In the genomic region with DNA sequence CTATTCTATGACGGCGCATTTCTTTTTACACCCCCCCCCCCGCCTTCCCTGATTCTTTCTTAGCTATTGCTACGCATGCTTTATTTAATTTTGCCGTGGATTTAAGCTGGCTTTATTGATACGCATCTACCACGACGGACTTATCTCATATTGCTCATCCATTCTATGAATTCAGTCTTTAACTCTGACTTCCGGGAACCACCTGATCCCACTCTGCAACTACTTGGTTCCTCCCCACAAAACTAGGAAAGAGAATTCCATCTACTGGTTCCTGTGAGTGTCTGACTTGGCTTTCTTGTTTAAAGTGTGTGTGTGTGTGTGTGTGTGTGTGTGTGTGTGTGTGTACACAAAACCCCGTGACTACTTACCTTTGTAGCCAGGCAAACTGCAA, we compare ENCODE assay signal across 8 mouse cellular contexts. TPM values are rescaled to one million over a fixed set of nuclear protein-coding genes. Genes with fewer than 3 reads are reported as not detected.
DNase-seq lines count a peak whose midpoint lies in the region; ATAC-seq lines count a peak whose summit lies in the region.

No protein-coding gene starts in this region.

- 0 out of 2 replicates have a peak, but pooled peaks cover 8% of the 10 kb centered on the region for H3K4me1 ChIP-seq in kidney, embryonic 14.5 days (ENCODE audit: control insufficient read depth, insufficient read depth, low read length)
- no peaks in the 10 kb centered on the region for H3K4me1 ChIP-seq in embryonic facial prominence, embryonic 11.5 days (ENCODE audit: control insufficient read depth, insufficient read depth, low read length)
- peaks cover 21% of the 10 kb centered on the region for H3K4me1 ChIP-seq in hindbrain, embryonic 15.5 days (replicated peaks)
- peaks cover 27% of the 10 kb centered on the region for H3K4me1 ChIP-seq in midbrain, embryonic 15.5 days

- H3K27me3 ChIP-seq in kidney, embryonic 14.5 days (ENCODE audit: control insufficient read depth, insufficient read depth, low read length): no peaks in the 10 kb centered on the region
- no peaks in the 10 kb centered on the region for H3K27me3 ChIP-seq in embryonic facial prominence, embryonic 11.5 days (ENCODE audit: control insufficient read depth, insufficient read depth, low read length)
- H3K27me3 ChIP-seq in hindbrain, embryonic 15.5 days: no peaks in the 10 kb centered on the region
- no peaks in the 10 kb centered on the region for H3K27me3 ChIP-seq in midbrain, embryonic 15.5 days (replicated peaks)

- no peak; the same call in 1 of the 2 replicates for ATAC-seq in kidney, embryonic 14.5 days (ENCODE audit: low FRiP score, low TSS enrichment)
- no peak for ATAC-seq in embryonic facial prominence, embryonic 11.5 days (replicated peaks; ENCODE audit: insufficient number of reproducible peaks, low FRiP score, low TSS enrichment, low read depth)
- ATAC-seq in hindbrain, embryonic 15.5 days (ENCODE audit: low FRiP score, low read depth): peak; percentile 31; the same call in 1 of the 2 replicates
- ATAC-seq in midbrain, embryonic 15.5 days (replicated peaks): peak; percentile 46

- WGBS in kidney, embryonic 14.5 days: 23% methylated on average over 10 of the region's 10 CpGs
- WGBS in embryonic facial prominence, embryonic 11.5 days: 16% methylated on average over 10 of the region's 10 CpGs
- WGBS in hindbrain, embryonic 15.5 days: 4% methylated on average over 10 of the region's 10 CpGs
- 3% methylated on average over 10 of the region's 10 CpGs for WGBS in midbrain, embryonic 15.5 days

- H3K4me3 ChIP-seq in kidney, embryonic 14.5 days (ENCODE audit: low read length): peak overlapping the region; percentile 52
- peak overlapping the region; percentile 51 for H3K4me3 ChIP-seq in embryonic facial prominence, embryonic 11.5 days (ENCODE audit: low read depth, low read length)
- peak overlapping the region; percentile 61 for H3K4me3 ChIP-seq in hindbrain, embryonic 15.5 days
- H3K4me3 ChIP-seq in midbrain, embryonic 15.5 days: peak overlapping the region; percentile 82

- no peak for DNase-seq in kidney, postnatal 25 days
- DNase-seq in embryonic facial prominence, embryonic 11.5 days (ENCODE audit: low spot score): no peak
- no peak for DNase-seq in right cerebral cortex, postnatal 25 days
- DNase-seq in right cerebral cortex, postnatal 14 days: no peak
- DNase-seq in left cerebral cortex, adult 18-20 months (ENCODE audit: low spot score in 2 of 2): no peak

- peaks cover 24% of the 10 kb centered on the region for H3K36me3 ChIP-seq in kidney, embryonic 14.5 days (ENCODE audit: control insufficient read depth, insufficient read depth, low read length)
- H3K36me3 ChIP-seq in embryonic facial prominence, embryonic 11.5 days (replicated peaks; ENCODE audit: control insufficient read depth, insufficient read depth, low read depth, low read length): peaks cover 3% of the 10 kb centered on the region; the same call in 1 of the 2 replicates
- 0 out of 2 replicates have a peak, but pooled peaks cover 3% of the 10 kb centered on the region for H3K36me3 ChIP-seq in hindbrain, embryonic 15.5 days
- H3K36me3 ChIP-seq in midbrain, embryonic 15.5 days (replicated peaks): no peaks in the 10 kb centered on the region

- peak overlapping the region; percentile 63 for H3K9ac ChIP-seq in kidney, embryonic 14.5 days (ENCODE audit: low read depth, low read length)
- H3K9ac ChIP-seq in embryonic facial prominence, embryonic 11.5 days (replicated peaks; ENCODE audit: low read length): peak overlapping the region; percentile 57
- H3K9ac ChIP-seq in hindbrain, embryonic 15.5 days: peak overlapping the region; percentile 62
- peak overlapping the region; percentile 77 for H3K9ac ChIP-seq in midbrain, embryonic 15.5 days

- no peak overlapping the region for H3K27ac ChIP-seq in kidney, embryonic 14.5 days (ENCODE audit: low read depth, low read length)
- no peak overlapping the region for H3K27ac ChIP-seq in embryonic facial prominence, embryonic 11.5 days (replicated peaks; ENCODE audit: low read depth, low read length)
- peak overlapping the region; percentile 80 for H3K27ac ChIP-seq in hindbrain, embryonic 15.5 days (replicated peaks)
- peak overlapping the region; percentile 88 for H3K27ac ChIP-seq in midbrain, embryonic 15.5 days

- peak overlapping the region; percentile 92 for H3K4me2 ChIP-seq in kidney, embryonic 14.5 days (replicated peaks; ENCODE audit: low read depth, low read length)
- H3K4me2 ChIP-seq in embryonic facial prominence, embryonic 11.5 days (ENCODE audit: low read depth, low read length): peak overlapping the region; percentile 90
- peak overlapping the region; percentile 81 for H3K4me2 ChIP-seq in hindbrain, embryonic 15.5 days
- H3K4me2 ChIP-seq in midbrain, embryonic 15.5 days: peak overlapping the region; percentile 79

- no peaks in the 10 kb centered on the region for H3K9me3 ChIP-seq in kidney, embryonic 14.5 days (ENCODE audit: control insufficient read depth, low read length)
- H3K9me3 ChIP-seq in embryonic facial prominence, embryonic 11.5 days (replicated peaks; ENCODE audit: control insufficient read depth, low read length): no peaks in the 10 kb centered on the region
- no peaks in the 10 kb centered on the region for H3K9me3 ChIP-seq in hindbrain, embryonic 15.5 days
- no peaks in the 10 kb centered on the region for H3K9me3 ChIP-seq in midbrain, embryonic 15.5 days

RNA-seq across cellular contexts. Expression of a gene that starts 0.3 kb away (rescaled TPM):
- 0.24 and 0.51 TPM in 2 replicates for polyA plus RNA-seq in kidney, embryonic 14.5 days (2014; fragmentation: Nextera tagmentation; extraction: Ambion mirVana)
- 0.88 and 1.0 TPM in 2 replicates for polyA plus RNA-seq in embryonic facial prominence, embryonic 11.5 days (2014; fragmentation: Nextera tagmentation; extraction: Ambion mirVana)
- polyA plus RNA-seq in hindbrain, embryonic 15.5 days (2015; fragmentation: Nextera tagmentation; extraction: Ambion mirVana): 4.0 and 4.5 TPM in 2 replicates
- polyA plus RNA-seq in midbrain, embryonic 15.5 days (2015; fragmentation: Nextera tagmentation; extraction: Ambion mirVana): 6.5 and 7.7 TPM in 2 replicates
- total RNA-seq in left cerebral cortex, adult 18-20 months (2021): 1 to 10 TPM; 4.2 to 6.9 TPM

RNA-seq across cellular contexts. Expression of a gene that starts 34.5 kb away (rescaled TPM):
- 5.1 and 5.5 TPM in 2 replicates for polyA plus RNA-seq in kidney, embryonic 14.5 days (2014; fragmentation: Nextera tagmentation; extraction: Ambion mirVana)
- polyA plus RNA-seq in embryonic facial prominence, embryonic 11.5 days (2014; fragmentation: Nextera tagmentation; extraction: Ambion mirVana): 3.9 and 6.8 TPM in 2 replicates
- 7.2 and 7.8 TPM in 2 replicates for polyA plus RNA-seq in hindbrain, embryonic 15.5 days (2015; fragmentation: Nextera tagmentation; extraction: Ambion mirVana)
- polyA plus RNA-seq in midbrain, embryonic 15.5 days (2015; fragmentation: Nextera tagmentation; extraction: Ambion mirVana): 8.2 and 10.8 TPM in 2 replicates
- total RNA-seq in left cerebral cortex, adult 18-20 months (2021): 10 to 100 TPM; 90.2 to 94.7 TPM

RNA-seq across cellular contexts. Expression of a gene that starts 48.2 kb away (rescaled TPM):
- 1.7 and 2.0 TPM in 2 replicates for polyA plus RNA-seq in kidney, embryonic 14.5 days (2014; fragmentation: Nextera tagmentation; extraction: Ambion mirVana)
- polyA plus RNA-seq in embryonic facial prominence, embryonic 11.5 days (2014; fragmentation: Nextera tagmentation; extraction: Ambion mirVana): 1.0 and 1.7 TPM in 2 replicates
- polyA plus RNA-seq in hindbrain, embryonic 15.5 days (2015; fragmentation: Nextera tagmentation; extraction: Ambion mirVana): 0.84 and 1.7 TPM in 2 replicates
- 1.1 and 1.3 TPM in 2 replicates for polyA plus RNA-seq in midbrain, embryonic 15.5 days (2015; fragmentation: Nextera tagmentation; extraction: Ambion mirVana)
- total RNA-seq in left cerebral cortex, adult 18-20 months (2021): 1 to 10 TPM; 4.3 TPM

Comparison
In these comparisons a context has a peak if more than half of its experiments do, and no peak if none do; other contexts are left out.
1. ATAC-seq: peak in hindbrain, embryonic 15.5 days (single experiment) and midbrain, embryonic 15.5 days (single experiment); none in kidney, embryonic 14.5 days (single experiment) and embryonic facial prominence, embryonic 11.5 days (single experiment).
2. H3K27ac ChIP-seq: peak in hindbrain, embryonic 15.5 days (single experiment) and midbrain, embryonic 15.5 days (single experiment); none in kidney, embryonic 14.5 days (single experiment) and embryonic facial prominence, embryonic 11.5 days (single experiment).
3. Peak in every context shown above with its lines, with median percentiles within 50 percentile points of each other: H3K4me2 ChIP-seq, H3K4me3 ChIP-seq and H3K9ac ChIP-seq.